Mouse (Mus musculus) limb, embryonic 10.5 days (tissue): Measurements from ENCODE around the gene Bdh1. TPM values are rescaled to one million over a fixed set of nuclear protein-coding genes. Genes with fewer than 3 reads are reported as not detected.

Experiments
- DNase-seq: peaks from one replicate; pipeline ENCODE4 v3.0.0-alpha.2; 2017; ENCODE audit warnings: low spot score
- H3K27ac ChIP-seq: fragments of 300-500 bp; sonication (generic); 2 replicates; pipeline ENCODE4 v1.5.1; 2016; ENCODE audit warnings: mild to moderate bottlenecking
- H3K27me3 ChIP-seq: fragments of 300-500 bp; sonication (generic); 2 replicates; pipeline ENCODE4 v1.6.1; 2016; ENCODE audit warnings: low read depth, mild to moderate bottlenecking; ENCODE audit not compliant: poor library complexity, severe bottlenecking
- H3K36me3 ChIP-seq: fragments of 300-500 bp; sonication (generic); 2 replicates; pipeline ENCODE4 v1.6.1; 2016; ENCODE audit warnings: mild to moderate bottlenecking, moderate library complexity
- H3K4me1 ChIP-seq: fragments of 300-500 bp; sonication (generic); 2 replicates; pipeline ENCODE4 v1.6.1; 2016
- H3K4me3 ChIP-seq: fragments of 300-500 bp; sonication (generic); 2 replicates; pipeline ENCODE4 v1.5.1; 2016; ENCODE audit warnings: mild to moderate bottlenecking, moderate library complexity
- H3K9me3 ChIP-seq: fragments of 300-500 bp; sonication (generic); replicated peaks from 2 replicates; pipeline ENCODE4 v1.6.1; 2016; ENCODE audit warnings: mild to moderate bottlenecking
- WGBS: fragments of 180-500 bp; shearing (Covaris S2); methylation state at CpG from one replicate; pipeline ENCODE4 v1.1.7; 2016; 5-methylcytosine and 5-hydroxymethylcytosine counted together
- polyA plus RNA-seq: library from polyadenylated mRNA; unstranded; fragments of >200 nt; fragmentation: Nextera tagmentation; extraction: Ambion mirVana; gene quantifications from 2 replicates; pipeline ENCODE4 v1.2.1, GENCODE M21; 2016

The Bdh1 gene
- polyA plus RNA-seq, 1 experiment from 2014 or later: 11.4 TPM

GRCm38 (mm10) chr16:31435146-31435545, 13.1 kb downstream of the Bdh1 start:
- WGBS: 86% methylated on average over 4 of the region's 4 CpGs
- no peak for DNase-seq
- Histone ChIP-seq H3K9me3 (no peaks in the 10 kb centered on the region), H3K36me3 (no peaks in the 10 kb centered on the region), H3K4me1 (peaks cover 7% of the 10 kb centered on the region), H3K4me3 (no peak overlapping the region), H3K27ac (no peak overlapping the region), H3K27me3 (0 out of 2 replicates have a peak, but pooled peaks cover 7% of the 10 kb centered on the region)

GRCm38 (mm10) chr16:31436085-31436484, 14.0 kb downstream of the Bdh1 start:
- no peak for DNase-seq
- H3K27ac ChIP-seq: no peak overlapping the region
- no peaks in the 10 kb centered on the region for H3K9me3 ChIP-seq
- WGBS: 43% methylated on average over 9 of the region's 9 CpGs
- peaks cover 6% of the 10 kb centered on the region for H3K4me1 ChIP-seq
- no peak overlapping the region for H3K4me3 ChIP-seq
- no peaks in the 10 kb centered on the region for H3K36me3 ChIP-seq
- H3K27me3 ChIP-seq: 0 out of 2 replicates have a peak, but pooled peaks cover 5% of the 10 kb centered on the region

- no peaks in the 10 kb centered on the region for H3K36me3 ChIP-seq
- H3K27ac ChIP-seq: no peak overlapping the region
- no peaks in the 10 kb centered on the region for H3K9me3 ChIP-seq
- H3K4me3 ChIP-seq: no peak overlapping the region
- WGBS: 86% methylated on average over 11 of the region's 11 CpGs
- H3K4me1 ChIP-seq: peaks cover 6% of the 10 kb centered on the region
- no peaks in the 10 kb centered on the region for H3K27me3 ChIP-seq
- no peak for DNase-seq
Observed at GRCm38 (mm10) chr16:31437358-31437757, 15.3 kb downstream of the Bdh1 start.

- Histone ChIP-seq H3K27ac (no peak overlapping the region), H3K27me3 (no peaks in the 10 kb centered on the region), H3K9me3 (no peaks in the 10 kb centered on the region), H3K4me1 (peaks cover 6% of the 10 kb centered on the region), H3K4me3 (no peak overlapping the region), H3K36me3 (no peaks in the 10 kb centered on the region)
- 94% methylated on average over 5 of the region's 5 CpGs for WGBS
- DNase-seq: no peak
Observed at GRCm38 (mm10) chr16:31439529-31439928, 17.4 kb downstream of the Bdh1 start.

- DNase-seq: no peak
- Histone ChIP-seq H3K4me3 (no peak overlapping the region), H3K27ac (no peak overlapping the region), H3K4me1 (peaks cover 6% of the 10 kb centered on the region), H3K36me3 (no peaks in the 10 kb centered on the region), H3K9me3 (no peaks in the 10 kb centered on the region), H3K27me3 (no peaks in the 10 kb centered on the region)
- 94% methylated on average over 1 of the region's 1 CpGs for WGBS
Observed at GRCm38 (mm10) chr16:31440046-31440445, 18.0 kb downstream of the Bdh1 start.

- no peak overlapping the region for H3K4me3 ChIP-seq
- DNase-seq: no peak
- H3K27ac ChIP-seq: no peak overlapping the region
- H3K27me3 ChIP-seq: no peaks in the 10 kb centered on the region
- 95% methylated on average over 6 of the region's 6 CpGs for WGBS
- no peaks in the 10 kb centered on the region for H3K4me1 ChIP-seq
- no peaks in the 10 kb centered on the region for H3K36me3 ChIP-seq
- H3K9me3 ChIP-seq: no peaks in the 10 kb centered on the region
Observed at GRCm38 (mm10) chr16:31444521-31444920, 22.4 kb downstream of the Bdh1 start.

- no peaks in the 10 kb centered on the region for H3K27me3 ChIP-seq
- WGBS: 79% methylated on average over 15 of the region's 15 CpGs
- no peaks in the 10 kb centered on the region for H3K36me3 ChIP-seq
- peaks cover 4% of the 10 kb centered on the region; the same call in 1 of the 2 replicates for H3K4me1 ChIP-seq
- no peaks in the 10 kb centered on the region for H3K9me3 ChIP-seq
- H3K4me3 ChIP-seq: no peak overlapping the region
- no peak for DNase-seq
- no peak overlapping the region for H3K27ac ChIP-seq
Observed at GRCm38 (mm10) chr16:31446067-31446853, 24.2 kb downstream of the Bdh1 start.

- WGBS: 89% methylated on average over 4 of the region's 4 CpGs
- no peaks in the 10 kb centered on the region for H3K36me3 ChIP-seq
- no peaks in the 10 kb centered on the region for H3K27me3 ChIP-seq
- no peaks in the 10 kb centered on the region for H3K9me3 ChIP-seq
- H3K4me1 ChIP-seq: peaks cover 23% of the 10 kb centered on the region
- H3K4me3 ChIP-seq: no peak overlapping the region
- no peak for DNase-seq
- H3K27ac ChIP-seq: 0 out of 2 replicates have a peak overlapping the region, but pooled peaks have one; percentile 16
Observed at GRCm38 (mm10) chr16:31449973-31450372, 27.9 kb downstream of the Bdh1 start.

- H3K27ac ChIP-seq: no peak overlapping the region
Observed at GRCm38 (mm10) chr16:31451235-31451634, 29.2 kb downstream of the Bdh1 start.

GRCm38 (mm10) chr16:31452467-31452866, 30.4 kb downstream of the Bdh1 start:
- Histone ChIP-seq H3K27ac (0 out of 2 replicates have a peak overlapping the region, but pooled peaks have one; percentile 57), H3K36me3 (0 out of 2 replicates have a peak, but pooled peaks cover 3% of the 10 kb centered on the region), H3K4me1 (peaks cover 24% of the 10 kb centered on the region), H3K4me3 (no peak overlapping the region), H3K9me3 (no peaks in the 10 kb centered on the region), H3K27me3 (no peaks in the 10 kb centered on the region)
- no peak for DNase-seq
- WGBS: 78% methylated on average over 5 of the region's 7 CpGs

More at GRCm38 (mm10) chr16:31451235-31451634, 29.2 kb downstream of the Bdh1 start:
- H3K36me3 ChIP-seq: no peaks in the 10 kb centered on the region
- DNase-seq: no peak
- 70% methylated on average over 3 of the region's 3 CpGs for WGBS
- no peaks in the 10 kb centered on the region for H3K27me3 ChIP-seq
- peaks cover 24% of the 10 kb centered on the region for H3K4me1 ChIP-seq
- no peak overlapping the region for H3K4me3 ChIP-seq
- H3K9me3 ChIP-seq: no peaks in the 10 kb centered on the region

GRCm38 (mm10) chr16:31454013-31454412, 31.9 kb downstream of the Bdh1 start:
- Histone ChIP-seq H3K27me3 (no peaks in the 10 kb centered on the region), H3K36me3 (0 out of 2 replicates have a peak, but pooled peaks cover 3% of the 10 kb centered on the region), H3K4me3 (no peak overlapping the region), H3K27ac (no peak overlapping the region), H3K4me1 (peaks cover 34% of the 10 kb centered on the region), H3K9me3 (no peaks in the 10 kb centered on the region)
- DNase-seq: no peak
- 95% methylated on average over 4 of the region's 4 CpGs for WGBS

GRCm38 (mm10) chr16:31455276-31456045, 33.4 kb downstream of the Bdh1 start:
- Histone ChIP-seq H3K27me3 (peaks cover under 1% of the 10 kb centered on the region; the same call in 1 of the 2 replicates), H3K27ac (no peak overlapping the region), H3K4me3 (no peak overlapping the region), H3K9me3 (no peaks in the 10 kb centered on the region), H3K4me1 (peaks cover 44% of the 10 kb centered on the region), H3K36me3 (0 out of 2 replicates have a peak, but pooled peaks cover 3% of the 10 kb centered on the region)
- 81% methylated on average over 21 of the region's 21 CpGs for WGBS
- DNase-seq: no peak
